ENCODE assay signal across 25 mouse cellular contexts in genomic region chr10:85502656-85503055, GRCm38 (mm10).
DNase-seq lines count a peak whose midpoint lies in the region; ATAC-seq lines count a peak whose summit lies in the region.
"Had no signal": no experiment of that assay in that cellular context is flagged by ENCODE, and none has a peak within 500 bp of the region (broad histone marks: within the 10 kb centered on the region; RNA-seq: fewer than 3 reads in every experiment).

No protein-coding gene starts in this region.

- H3K4me3 ChIP-seq in kidney, embryonic 14.5 days (ENCODE audit: low read length), result no peak overlapping the region
- no peak overlapping the region for H3K4me3 ChIP-seq in limb, embryonic 10.5 days
- H3K4me3 ChIP-seq: forebrain, embryonic 13.5 days; heart, embryonic 15.5 days; hindbrain, embryonic 12.5 days; liver, embryonic 15.5 days; lung, embryonic 15.5 days; myocyte; neural tube, embryonic 13.5 days had no signal

- H3K27me3 ChIP-seq in kidney, embryonic 14.5 days (ENCODE audit: control insufficient read depth, insufficient read depth, low read length), result no peaks in the 10 kb centered on the region
- H3K27me3 ChIP-seq in limb, embryonic 10.5 days (ENCODE audit: low read depth, poor library complexity, severe bottlenecking), result no peaks in the 10 kb centered on the region
- H3K27me3 ChIP-seq: forebrain, embryonic 13.5 days; heart, embryonic 15.5 days; liver, embryonic 15.5 days; lung, embryonic 15.5 days; neural tube, embryonic 13.5 days had no signal

- no peaks in the 10 kb centered on the region for H3K9me3 ChIP-seq in kidney, embryonic 14.5 days (ENCODE audit: control insufficient read depth, low read length)
- no peaks in the 10 kb centered on the region for H3K9me3 ChIP-seq in limb, embryonic 10.5 days (replicated peaks)
- H3K9me3 ChIP-seq: forebrain, embryonic 13.5 days; heart, embryonic 15.5 days; hindbrain, embryonic 12.5 days; liver, embryonic 15.5 days; lung, embryonic 15.5 days; neural tube, embryonic 13.5 days had no signal

- no peak for ATAC-seq in kidney, embryonic 14.5 days (ENCODE audit: low FRiP score, low TSS enrichment)
- ATAC-seq in monocyte, adult 5-6 weeks (replicated peaks; ENCODE audit: insufficient number of reproducible peaks, low FRiP score, low TSS enrichment, poor library complexity, severe bottlenecking), result peak; percentile 44; the same call in 1 of the 2 replicates
- ATAC-seq: activated CD4-positive, CD25-positive, alpha-beta regulatory T cell, adult 4 months; forebrain, embryonic 13.5 days; hindbrain, postnatal 0 days; intestine, embryonic 16.5 days; midbrain, embryonic 16.5 days had no signal

- peaks cover 10% of the 10 kb centered on the region; the same call in 1 of the 2 replicates for H3K4me1 ChIP-seq in kidney, embryonic 14.5 days (ENCODE audit: control insufficient read depth, insufficient read depth, low read length)
- peaks cover 54% of the 10 kb centered on the region for H3K4me1 ChIP-seq in limb, embryonic 10.5 days
- H3K4me1 ChIP-seq: forebrain, embryonic 13.5 days; heart, embryonic 15.5 days; liver, embryonic 15.5 days had no signal

- DNase-seq in kidney, postnatal 14 days, result no peak
- DNase-seq in R1 (ENCODE audit: low read depth, low spot score), result peak; percentile 44
- DNase-seq in limb, embryonic 10.5 days (ENCODE audit: low spot score), result no peak
- DNase-seq in spleen, postnatal 10 days (ENCODE audit: low spot score in 2 of 2), result no peak
- no peak for DNase-seq in urinary bladder, postnatal 10 days (ENCODE audit: low spot score)
- DNase-seq: adrenal gland, postnatal 10 days; cerebellum, adult 8-10 months; cerebellum, postnatal 25 days; layer of hippocampus, postnatal 36 days; liver had no signal

- WGBS in kidney, embryonic 14.5 days, result 52% methylated on average over 9 of the region's 9 CpGs
- WGBS in limb, embryonic 10.5 days, result 77% methylated on average over 9 of the region's 9 CpGs

- H3K4me2 ChIP-seq in kidney, embryonic 14.5 days (replicated peaks; ENCODE audit: low read depth, low read length), result no peak overlapping the region
- H3K4me2 ChIP-seq: forebrain, embryonic 13.5 days; heart, embryonic 15.5 days; hindbrain, embryonic 12.5 days; liver, embryonic 15.5 days; lung, embryonic 15.5 days; midbrain, embryonic 11.5 days; neural tube, embryonic 13.5 days had no signal

- no peaks in the 10 kb centered on the region for H3K36me3 ChIP-seq in kidney, embryonic 14.5 days (ENCODE audit: control insufficient read depth, insufficient read depth, low read length)
- H3K36me3 ChIP-seq in limb, embryonic 10.5 days, result no peaks in the 10 kb centered on the region
- H3K36me3 ChIP-seq: heart, embryonic 15.5 days; hindbrain, embryonic 12.5 days; liver, embryonic 15.5 days; lung, embryonic 15.5 days; neural tube, embryonic 13.5 days had no signal

- peak overlapping the region; percentile 42; the same call in 1 of the 2 replicates for H3K27ac ChIP-seq in kidney, embryonic 14.5 days (ENCODE audit: low read depth, low read length)
- H3K27ac ChIP-seq in limb, embryonic 10.5 days, result peak overlapping the region; percentile 4; the same call in 1 of the 2 replicates
- H3K27ac ChIP-seq: forebrain, embryonic 13.5 days; heart, embryonic 15.5 days; hindbrain, embryonic 12.5 days; hindbrain, postnatal 0 days; kidney, postnatal 0 days; liver, embryonic 15.5 days; lung, embryonic 15.5 days; neural tube, embryonic 13.5 days had no signal

- no peak overlapping the region for H3K9ac ChIP-seq in kidney, embryonic 14.5 days (ENCODE audit: low read depth, low read length)
- H3K9ac ChIP-seq: forebrain, embryonic 13.5 days; heart, embryonic 15.5 days; hindbrain, embryonic 12.5 days; liver, embryonic 15.5 days; lung, embryonic 15.5 days; neural tube, embryonic 13.5 days had no signal
